Mouse (Mus musculus) MEL (cell line): Measurements from ENCODE around the gene Prmt1. TPM values are rescaled to one million over a fixed set of nuclear protein-coding genes. Genes with fewer than 3 reads are reported as not detected.
A peak's percentile ranks its signal among the peaks of the same experiment; 100 is the strongest.

Experiments
- DNase-seq: peaks from one replicate; pipeline ENCODE4 v3.0.0; 2011; ENCODE audit warnings: low read depth, low spot score
- H3K27ac ChIP-seq: 2 replicates; pipeline ENCODE4 v1.5.1; 2012; ENCODE audit warnings: low read depth, mild to moderate bottlenecking, control low read depth, low read length, moderate library complexity; ENCODE audit not compliant: control insufficient read depth
- H3K27me3 ChIP-seq, 2 experiments: fragments of 150-350 bp in 1 of 2; sonication (generic) in 1 of 2; 2 replicates each; pipeline ENCODE4 v1.6.1; 2012; ENCODE audit warnings: low read length in 2 of 2, mild to moderate bottlenecking in 2 of 2, improper control_type of control experiment in 1 of 2, moderate library complexity in 1 of 2; ENCODE audit not compliant: insufficient read depth in 2 of 2, control insufficient read depth in 1 of 2
- H3K36me3 ChIP-seq, 2 experiments: 2 replicates each; pipeline ENCODE4 v1.6.1; 2012 to 2014; ENCODE audit warnings: low read length in 2 of 2, improper control_type of control experiment in 1 of 2, inconsistent platforms in 1 of 2, mild to moderate bottlenecking in 1 of 2; ENCODE audit not compliant: insufficient read depth in 2 of 2, control insufficient read depth in 1 of 2
- H3K4me1 ChIP-seq, 2 experiments: fragments of 150-350 bp in 1 of 2; sonication (generic) in 1 of 2; 2 replicates each; pipeline ENCODE4 v1.6.1; 2012; ENCODE audit warnings: low read length in 2 of 2, improper control_type of control experiment in 1 of 2, mild to moderate bottlenecking in 1 of 2; ENCODE audit not compliant: insufficient read depth in 2 of 2, control insufficient read depth in 1 of 2
- H3K4me3 ChIP-seq, 2 experiments: fragments of 150-350 bp in 1 of 2; sonication (generic) in 1 of 2; 2 replicates each; pipeline ENCODE4 v1.5.1; 2012; ENCODE audit warnings: low read depth in 2 of 2, low read length in 2 of 2, mild to moderate bottlenecking in 2 of 2, moderate library complexity in 2 of 2, control low read depth in 1 of 2, improper control_type of control experiment in 1 of 2; ENCODE audit not compliant: control insufficient read depth in 1 of 2, insufficient read depth in 1 of 2
- H3K79me2 ChIP-seq: 2 replicates; pipeline ENCODE4 v1.6.1; 2012; ENCODE audit warnings: mild to moderate bottlenecking, low read length, moderate library complexity; ENCODE audit not compliant: control insufficient read depth, poor library complexity, insufficient read depth
- H3K9ac ChIP-seq: 2 replicates; pipeline ENCODE4 v1.6.1; 2012; ENCODE audit warnings: low read depth, mild to moderate bottlenecking, control low read depth, low read length, moderate library complexity; ENCODE audit not compliant: control insufficient read depth, poor library complexity, severe bottlenecking
- H3K9me3 ChIP-seq: fragments of 150-350 bp; sonication (generic); replicated peaks from 2 replicates; pipeline ENCODE4 v1.6.1; 2012; ENCODE audit warnings: mild to moderate bottlenecking, low read length, improper control_type of control experiment, moderate library complexity; ENCODE audit not compliant: insufficient read depth
- BHLHE40 ChIP-seq: IDR thresholded peaks from 2 replicates; pipeline ENCODE4 v1.6.1; 2012; ENCODE audit warnings: low read depth, mild to moderate bottlenecking, inconsistent platforms, low read length, improper control_type of control experiment, borderline replicate concordance
- CHD1 ChIP-seq: IDR thresholded peaks from 2 replicates; pipeline ENCODE4 v1.6.1; 2012; ENCODE audit warnings: low read depth, mild to moderate bottlenecking, inconsistent platforms, low read length, improper control_type of control experiment
- CHD2 ChIP-seq: IDR thresholded peaks from 2 replicates; pipeline ENCODE4 v1.6.1; 2011; ENCODE audit warnings: low read length, improper control_type of control experiment
- CTCF ChIP-seq, 3 experiments: IDR thresholded peaks in 2 of 3; conservative IDR thresholded peaks in 1 of 3; 2 replicates each; pipeline ENCODE4 v1.5.1; 2011 to 2012; ENCODE audit warnings: low read length in 3 of 3, low read depth in 2 of 3, mild to moderate bottlenecking in 2 of 3, improper control_type of control experiment in 1 of 3, inconsistent platforms in 1 of 3, mixed read lengths in 1 of 3, moderate library complexity in 1 of 3; ENCODE audit not compliant: control insufficient read depth in 1 of 3, insufficient read depth in 1 of 3, poor library complexity in 1 of 3, severe bottlenecking in 1 of 3
- ELF1 ChIP-seq: IDR thresholded peaks from 2 replicates; pipeline ENCODE4 v1.6.1; 2014; ENCODE audit warnings: low read depth, mild to moderate bottlenecking, inconsistent platforms, low read length, improper control_type of control experiment, moderate library complexity
- EP300 ChIP-seq, 2 experiments: IDR thresholded peaks; 2 replicates each; pipeline ENCODE4 v1.6.1; 2011; ENCODE audit warnings: improper control_type of control experiment in 2 of 2, low read length in 2 of 2, low read depth in 1 of 2, mild to moderate bottlenecking in 1 of 2
- ETS1 ChIP-seq: IDR thresholded peaks from 2 replicates; pipeline ENCODE4 v1.6.1; 2012; ENCODE audit warnings: low read depth, mild to moderate bottlenecking, inconsistent platforms, low read length, improper control_type of control experiment, moderate library complexity
- GATA1 ChIP-seq: IDR thresholded peaks from 2 replicates; pipeline ENCODE4 v1.6.1; 2011; ENCODE audit warnings: low read depth, low read length, improper control_type of control experiment
- HCFC1 ChIP-seq: IDR thresholded peaks from 2 replicates; pipeline ENCODE4 v1.6.1; 2012; ENCODE audit warnings: low read depth, mild to moderate bottlenecking, inconsistent platforms, low read length, improper control_type of control experiment, moderate library complexity
- KAT2A ChIP-seq: conservative IDR thresholded peaks from 2 replicates; pipeline ENCODE4 v1.6.1; 2012; ENCODE audit warnings: low read depth, low read length, improper control_type of control experiment, inconsistent platforms
- MAFK ChIP-seq: IDR thresholded peaks from 2 replicates; pipeline ENCODE4 v1.6.1; 2011; ENCODE audit warnings: low read depth, mild to moderate bottlenecking, low read length, improper control_type of control experiment, borderline replicate concordance
- MAX ChIP-seq: IDR thresholded peaks from 2 replicates; pipeline ENCODE4 v1.6.1; 2011; ENCODE audit warnings: low read length, improper control_type of control experiment
- MYB ChIP-seq: IDR thresholded peaks from 2 replicates; pipeline ENCODE4 v1.6.1; 2011; ENCODE audit warnings: mild to moderate bottlenecking, low read depth, low read length, improper control_type of control experiment
- MYC ChIP-seq: IDR thresholded peaks from 2 replicates; pipeline ENCODE4 v1.6.1; 2011; ENCODE audit warnings: low read depth, mild to moderate bottlenecking, low read length, improper control_type of control experiment, moderate library complexity
- NRF1 ChIP-seq: IDR thresholded peaks from 2 replicates; pipeline ENCODE4 v1.6.1; 2014; ENCODE audit warnings: low read depth, mild to moderate bottlenecking, inconsistent platforms, low read length, improper control_type of control experiment, moderate library complexity; ENCODE audit not compliant: poor library complexity, insufficient read depth, severe bottlenecking
- POLR2AphosphoS5 ChIP-seq: IDR thresholded peaks from 2 replicates; pipeline ENCODE4 v1.6.1; 2012; ENCODE audit warnings: low read depth, borderline replicate concordance, mild to moderate bottlenecking, inconsistent platforms, low read length, moderate library complexity, mixed read lengths
- RAD21 ChIP-seq: IDR thresholded peaks from 2 replicates; pipeline ENCODE4 v1.6.1; 2011; ENCODE audit warnings: mild to moderate bottlenecking, low read depth, low read length, improper control_type of control experiment
- SMC3 ChIP-seq: IDR thresholded peaks from 2 replicates; pipeline ENCODE4 v1.6.1; 2011; ENCODE audit warnings: low read depth, low read length, improper control_type of control experiment
- TBP ChIP-seq: IDR thresholded peaks from 2 replicates; pipeline ENCODE4 v1.8.0; 2011; ENCODE audit warnings: low read depth, low read length, improper control_type of control experiment
- UBTF ChIP-seq: IDR thresholded peaks from 2 replicates; pipeline ENCODE4 v1.6.1; 2012; ENCODE audit warnings: low read depth, mild to moderate bottlenecking, inconsistent platforms, low read length, improper control_type of control experiment, moderate library complexity, borderline replicate concordance; ENCODE audit not compliant: insufficient read depth
- USF1 ChIP-seq: IDR thresholded peaks from 2 replicates; pipeline ENCODE4 v1.6.1; 2014; ENCODE audit warnings: low read depth, mild to moderate bottlenecking, inconsistent platforms, low read length, improper control_type of control experiment, moderate library complexity
- ZC3H11A ChIP-seq: IDR thresholded peaks from 2 replicates; pipeline ENCODE4 v1.6.1; 2012; ENCODE audit warnings: low read depth, mild to moderate bottlenecking, inconsistent platforms, low read length, improper control_type of control experiment
- ZMIZ1 ChIP-seq: IDR thresholded peaks from 2 replicates; pipeline ENCODE4 v1.6.1; 2012; ENCODE audit warnings: low read depth, mild to moderate bottlenecking, inconsistent platforms, low read length, improper control_type of control experiment, moderate library complexity
- polyA plus RNA-seq, 2 experiments: library from polyadenylated mRNA; stranded (reverse) in 1 of 2; unstranded in 1 of 2; fragments of >175 nt in 1 of 2; fragments of >200 nt in 1 of 2; gene quantifications; 2 replicates each; pipeline versions ENCODE4 v1.2.1 to v1.2.4; 2012; ENCODE audit warnings: low replicate concordance in 2 of 2, low read depth in 1 of 2; ENCODE audit not compliant: insufficient read length in 2 of 2, insufficient read depth in 1 of 2, missing spikeins in 1 of 2
- total RNA-seq: library from RNA; depleted of rRNA; stranded (reverse); fragments of 300-350 nt; gene quantifications from 2 replicates; pipeline ENCODE4 v1.2.3, GENCODE M21; 2012

Gene Prmt1
- total and polyA plus RNA-seq, 3 experiments, result 254 to 715 (median 317) TPM

GRCm38 (mm10) chr7:44984833-44985164 is 1.6 kb downstream of the Prmt1 start:
- TF ChIP-seq NRF1 (no peak), CHD1 (no peak), MYB (no peak), HCFC1 (no peak), CTCF (IDR thresholded peaks at IDR 0.05 in 2 of 3, conservative IDR thresholded peaks at IDR 0.05 in 1 of 3; ENCODE audit: control insufficient read depth in 1 of 3, insufficient read depth in 1 of 3, low read depth in 2 of 3, low read length in 3 of 3, poor library complexity in 1 of 3, severe bottlenecking in 1 of 3) (no peak), ETS1 (no peak), RAD21 (no peak), SMC3 (no peak), BHLHE40 (no peak)
- peak overlapping the region; percentile 99 for H3K9ac ChIP-seq
- H3K27ac ChIP-seq, result no peak overlapping the region
- no peaks in the 10 kb centered on the region for H3K27me3 ChIP-seq
- DNase-seq, result no peak
- H3K36me3 ChIP-seq, result peaks cover 10 to 12% of the 10 kb centered on the region in 2 experiments
- H3K9me3 ChIP-seq, result no peaks in the 10 kb centered on the region
- peaks cover 45% of the 10 kb centered on the region for H3K79me2 ChIP-seq
- H3K4me1 ChIP-seq, result peaks cover 0 to 11% of the 10 kb centered on the region in 2 experiments; a peak in 3 of 4 replicates
- peak overlapping the region; percentile 72 to 99 for H3K4me3 ChIP-seq

- Histone ChIP-seq H3K36me3 (peaks cover 10 to 12% of the 10 kb centered on the region in 2 experiments), H3K4me1 (peaks cover 0 to 11% of the 10 kb centered on the region in 2 experiments; a peak in 3 of 4 replicates), H3K27ac (no peak overlapping the region), H3K79me2 (peaks cover 45% of the 10 kb centered on the region), H3K9me3 (no peaks in the 10 kb centered on the region), H3K4me3 (peak overlapping the region in 1 of 2 experiments; percentile 72; a peak in 2 of 4 replicates), H3K9ac (peak overlapping the region; percentile 99), H3K27me3 (no peaks in the 10 kb centered on the region)
- DNase-seq, result no peak
- TF ChIP-seq GATA1 (no peak), MYC (no peak), HCFC1 (no peak), CHD2 (no peak), ZC3H11A (no peak), MAFK (no peak), KAT2A (no peak), MAX (no peak), CHD1 (no peak), ZMIZ1 (no peak), POLR2AphosphoS5 (no peak), USF1 (no peak), UBTF (no peak), TBP (no peak), EP300 (IDR thresholded peaks at IDR 0.05; ENCODE audit: low read depth in 1 of 2, low read length in 2 of 2) (no peak), ELF1 (no peak)
Observed at GRCm38 (mm10) chr7:44983944-44984832, 2.2 kb downstream of the Prmt1 start.
